Mouse (Mus musculus): ENCODE data around the gene H2-Q2. TPM values are rescaled to one million over a fixed set of nuclear protein-coding genes. Genes with fewer than 3 reads are reported as not detected.
A peak's percentile ranks its signal among the peaks of the same experiment; 100 is the strongest.
"Not testable (repeated sequence)": the region's sequence is repeated elsewhere in the genome, so short reads cannot be mapped to it uniquely, and the experiment has no call there.

The H2-Q2 gene
- polyA plus RNA-seq, 1 experiment from 2014 or later, result 0.73 TPM

DNA sequence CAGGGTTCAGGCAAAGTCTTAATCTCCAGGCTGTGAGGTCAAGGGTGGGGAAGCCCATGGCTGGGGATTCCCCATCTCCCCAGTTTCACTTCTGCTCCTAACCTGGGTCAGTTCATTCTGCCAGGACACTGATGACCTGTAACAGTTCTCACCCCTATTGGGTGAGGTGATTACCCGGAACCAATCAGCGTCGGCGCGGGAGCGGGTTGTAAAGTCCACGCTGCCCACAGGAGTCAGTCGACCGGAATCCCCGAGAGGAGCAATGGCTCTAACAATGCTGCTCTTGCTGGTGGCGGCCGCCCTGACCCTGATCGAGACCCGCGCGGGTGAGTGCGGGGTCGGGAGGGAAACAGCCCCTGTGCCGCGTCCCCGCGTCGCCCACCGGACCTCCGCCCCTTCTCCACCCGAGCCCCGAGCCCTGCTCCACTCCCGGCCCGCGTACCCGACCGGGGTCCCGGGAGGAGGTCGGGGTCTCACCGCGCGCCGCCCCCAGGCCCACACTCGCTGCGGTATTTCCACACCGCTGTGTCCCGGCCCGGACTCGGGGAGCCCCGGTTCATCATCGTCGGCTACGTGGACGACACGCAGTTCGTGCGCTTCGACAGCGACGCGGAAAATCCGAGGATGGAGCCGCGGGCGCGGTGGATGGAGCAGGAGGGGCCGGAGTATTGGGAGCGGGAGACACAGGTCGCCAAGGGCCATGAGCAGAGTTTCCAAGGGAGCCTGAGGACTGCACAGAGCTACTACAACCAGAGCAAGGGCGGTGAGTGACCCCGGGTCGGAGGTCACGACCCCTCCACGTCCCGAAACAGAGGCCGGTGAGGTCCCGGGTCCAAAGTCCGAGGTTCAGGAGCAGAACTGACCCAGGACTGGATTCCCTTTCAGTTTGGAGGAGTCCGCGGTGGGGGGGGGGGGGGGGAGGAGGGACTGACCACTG lies 52.1 kb downstream of the H2-Q2 start:
- not testable (repeated sequence) for H3K4me1 ChIP-seq (replicated peaks); H3K27ac ChIP-seq; H3K9me3 ChIP-seq; H3K36me3 ChIP-seq
- peaks cover 35% of the 10 kb centered on the region for H3K27me3 ChIP-seq (ENCODE audit: insufficient read depth, poor library complexity, severe bottlenecking)
- DNase-seq (ENCODE audit: low spot score), result peak; percentile 10
- H3K4me3 ChIP-seq, result peak overlapping the region; percentile 47
- WGBS, result 2% methylated on average over 60 of the region's 75 CpGs

Other genes with a start within 250 kb of the H2-Q2 start
- not detected in 2 replicates for gene Ly6g5c, start 234.0 kb upstream of the H2-Q2 start, polyA plus RNA-seq (2016; fragmentation: Nextera tagmentation; extraction: Ambion mirVana)
- 0.90 and 1.7 TPM in 2 replicates for gene Ly6g5b, start 226.8 kb upstream of the H2-Q2 start, polyA plus RNA-seq (2016; fragmentation: Nextera tagmentation; extraction: Ambion mirVana)
- gene Gpank1, start 220.8 kb upstream of the H2-Q2 start, polyA plus RNA-seq (2016; fragmentation: Nextera tagmentation; extraction: Ambion mirVana), result 33.1 and 33.5 TPM in 2 replicates
- gene Csnk2b, start 220.2 kb upstream of the H2-Q2 start, polyA plus RNA-seq (2016; fragmentation: Nextera tagmentation; extraction: Ambion mirVana), result 303 and 328 TPM in 2 replicates
- 10.0 and 10.2 TPM in 2 replicates for gene D17H6S53E, start 215.9 kb upstream of the H2-Q2 start, polyA plus RNA-seq (2016; fragmentation: Nextera tagmentation; extraction: Ambion mirVana)
- gene Apom, start 210.2 kb upstream of the H2-Q2 start, polyA plus RNA-seq (2016; fragmentation: Nextera tagmentation; extraction: Ambion mirVana), result 0.16 and 0.49 TPM in 2 replicates
- 70.3 and 77.6 TPM in 2 replicates for gene Bag6, start 207.1 kb upstream of the H2-Q2 start, polyA plus RNA-seq (2016; fragmentation: Nextera tagmentation; extraction: Ambion mirVana)
- 193 and 221 TPM in 2 replicates for gene Prrc2a, start 177.3 kb upstream of the H2-Q2 start, polyA plus RNA-seq (2016; fragmentation: Nextera tagmentation; extraction: Ambion mirVana)
- 4.2 and 6.5 TPM in 2 replicates for gene Aif1, start 166.2 kb upstream of the H2-Q2 start, polyA plus RNA-seq (2016; fragmentation: Nextera tagmentation; extraction: Ambion mirVana)
- gene Lst1, start 153.8 kb upstream of the H2-Q2 start, polyA plus RNA-seq (2016; fragmentation: Nextera tagmentation; extraction: Ambion mirVana), result 4.8 and 11.9 TPM in 2 replicates
- gene Ltb, start 147.8 kb upstream of the H2-Q2 start, polyA plus RNA-seq (2016; fragmentation: Nextera tagmentation; extraction: Ambion mirVana), result 0.17 and 0.19 TPM in 2 replicates
- not detected in 2 replicates for gene Tnf, start 140.2 kb upstream of the H2-Q2 start, polyA plus RNA-seq (2016; fragmentation: Nextera tagmentation; extraction: Ambion mirVana)
- gene Lta, start 136.9 kb upstream of the H2-Q2 start, polyA plus RNA-seq (2016; fragmentation: Nextera tagmentation; extraction: Ambion mirVana), result not detected in 2 replicates
- 0.42 and 0.46 TPM in 2 replicates for gene Gm16181, start 121.4 kb upstream of the H2-Q2 start, polyA plus RNA-seq (2016; fragmentation: Nextera tagmentation; extraction: Ambion mirVana)
- 7.6 and 12.9 TPM in 2 replicates for gene Atp6v1g2, start 108.6 kb upstream of the H2-Q2 start, polyA plus RNA-seq (2016; fragmentation: Nextera tagmentation; extraction: Ambion mirVana)
- gene Nfkbil1, start 106.5 kb upstream of the H2-Q2 start, polyA plus RNA-seq (2016; fragmentation: Nextera tagmentation; extraction: Ambion mirVana), result 10.2 and 11.6 TPM in 2 replicates
- 661 and 692 TPM in 2 replicates for gene Ddx39b, start 100.5 kb upstream of the H2-Q2 start, polyA plus RNA-seq (2016; fragmentation: Nextera tagmentation; extraction: Ambion mirVana)
- 54.3 and 60.1 TPM in 2 replicates for gene H2-D1, start 79.5 kb upstream of the H2-Q2 start, polyA plus RNA-seq (2016; fragmentation: Nextera tagmentation; extraction: Ambion mirVana)
- gene H2-Q1, start 21.8 kb upstream of the H2-Q2 start, polyA plus RNA-seq (2016; fragmentation: Nextera tagmentation; extraction: Ambion mirVana), result not detected in 2 replicates
- gene H2-Q4, start 37.4 kb downstream of the H2-Q2 start, polyA plus RNA-seq (2016; fragmentation: Nextera tagmentation; extraction: Ambion mirVana), result 2.2 and 2.9 TPM in 2 replicates
- 0.90 and 1.4 TPM in 2 replicates for gene H2-Q6, start 82.6 kb downstream of the H2-Q2 start, polyA plus RNA-seq (2016; fragmentation: Nextera tagmentation; extraction: Ambion mirVana)
- 12.1 and 14.3 TPM in 2 replicates for gene H2-Q7, start 96.9 kb downstream of the H2-Q2 start, polyA plus RNA-seq (2016; fragmentation: Nextera tagmentation; extraction: Ambion mirVana)
- 0.17 and 0.21 TPM in 2 replicates for gene H2-Q10, start 127.8 kb downstream of the H2-Q2 start, polyA plus RNA-seq (2016; fragmentation: Nextera tagmentation; extraction: Ambion mirVana)
- not detected in 2 replicates for gene Pou5f1, start 163.8 kb downstream of the H2-Q2 start, polyA plus RNA-seq (2016; fragmentation: Nextera tagmentation; extraction: Ambion mirVana)
- 54.5 and 57.0 TPM in 2 replicates for gene Tcf19, start 174.6 kb downstream of the H2-Q2 start, polyA plus RNA-seq (2016; fragmentation: Nextera tagmentation; extraction: Ambion mirVana)
- gene Cchcr1, start 174.9 kb downstream of the H2-Q2 start, polyA plus RNA-seq (2016; fragmentation: Nextera tagmentation; extraction: Ambion mirVana), result 19.6 and 25.4 TPM in 2 replicates
- gene Psors1c2, start 191.0 kb downstream of the H2-Q2 start, polyA plus RNA-seq (2016; fragmentation: Nextera tagmentation; extraction: Ambion mirVana), result 1.7 and 2.5 TPM in 2 replicates
- gene Cdsn, start 209.9 kb downstream of the H2-Q2 start, polyA plus RNA-seq (2016; fragmentation: Nextera tagmentation; extraction: Ambion mirVana), result 0.10 TPM in 1 of 2 replicates, not detected in the other
- gene 2300002M23Rik, start 225.2 kb downstream of the H2-Q2 start, polyA plus RNA-seq (2016; fragmentation: Nextera tagmentation; extraction: Ambion mirVana), result not detected in 2 replicates

Measured in hindbrain, embryonic 10.5 days (tissue).